ENCODE assay signal across 8 mouse cellular contexts in the genomic region with DNA sequence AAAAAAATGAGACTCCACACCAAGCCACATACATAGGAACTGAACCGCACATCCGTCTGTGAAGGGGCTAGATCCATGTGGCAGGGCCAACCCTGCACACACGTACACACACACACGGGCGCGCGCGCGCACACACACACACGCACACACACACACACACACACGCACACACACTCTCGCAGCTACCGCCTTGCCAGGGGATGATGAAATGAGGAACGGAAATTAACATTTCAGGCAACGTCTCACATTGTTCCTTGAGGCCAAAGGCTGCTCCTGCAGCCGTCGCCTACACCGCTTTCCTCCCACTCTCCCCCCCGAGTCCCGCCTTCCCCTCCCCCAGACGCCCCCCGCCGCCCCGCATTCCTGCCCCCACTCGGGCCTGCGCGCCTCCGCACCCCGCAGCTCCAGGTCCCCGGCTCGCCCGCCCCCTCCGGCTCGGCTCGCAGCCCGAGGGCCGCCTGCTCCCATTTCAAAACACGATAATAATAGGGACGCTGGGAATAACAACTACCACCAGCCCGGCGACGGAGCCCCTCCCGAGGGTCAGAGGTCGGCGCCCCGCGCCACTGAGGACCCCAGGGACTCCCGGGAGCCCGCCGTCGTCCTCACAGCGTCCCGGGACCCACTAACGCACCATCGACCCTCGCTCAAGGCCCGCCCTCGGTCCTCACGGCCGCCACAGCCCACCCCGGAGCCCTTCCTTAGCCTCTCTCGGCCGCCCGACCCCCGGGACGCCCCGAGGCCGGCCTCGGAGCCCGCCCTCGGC. TPM values are rescaled to one million over a fixed set of nuclear protein-coding genes. Genes with fewer than 3 reads are reported as not detected.
DNase-seq lines count a peak whose midpoint lies in the region; ATAC-seq lines count a peak whose summit lies in the region.

No protein-coding gene starts in this region.

- peak overlapping the region; percentile 100 for H3K9ac ChIP-seq in hindbrain, embryonic 15.5 days

- peak overlapping the region; percentile 68 for H3K4me2 ChIP-seq in hindbrain, embryonic 15.5 days

- peak overlapping the region; percentile 94 for H3K27ac ChIP-seq in hindbrain, embryonic 15.5 days (replicated peaks)

- H3K27me3 ChIP-seq in hindbrain, embryonic 15.5 days: no peaks in the 10 kb centered on the region

- peak overlapping the region; percentile 99 for H3K4me3 ChIP-seq in hindbrain, embryonic 15.5 days

- no peak for ATAC-seq in hindbrain, embryonic 15.5 days (ENCODE audit: low FRiP score, low read depth)
- peak; percentile 35 for ATAC-seq in megakaryocyte, adult 5-6 weeks (ENCODE audit: poor library complexity, severe bottlenecking)

- no peaks in the 10 kb centered on the region for H3K36me3 ChIP-seq in hindbrain, embryonic 15.5 days

- peak; percentile 83 for DNase-seq in NIH3T3 (ENCODE audit: low read depth)
- DNase-seq in cerebellum, postnatal 14 days: peak; percentile 59 to 76
- DNase-seq in gastrocnemius, adult 18-20 months (ENCODE audit: low spot score): peak; percentile 57
- DNase-seq in left cerebral cortex, adult 8-10 months (ENCODE audit: low spot score in 2 of 2): peak; percentile 45 to 62
- peak; percentile 51 for DNase-seq in right cerebral cortex, postnatal 14 days
- DNase-seq in urinary bladder, postnatal 4 days (ENCODE audit: low spot score in 2 of 2): peak; percentile 48 to 62

- H3K9me3 ChIP-seq in hindbrain, embryonic 15.5 days: no peaks in the 10 kb centered on the region

- WGBS in hindbrain, embryonic 15.5 days: under 1% methylated on average over 59 of the region's 71 CpGs

- peaks cover 41% of the 10 kb centered on the region for H3K4me1 ChIP-seq in hindbrain, embryonic 15.5 days (replicated peaks)

RNA-seq across cellular contexts. Expression of a gene that starts 0.9 kb away (rescaled TPM):
- total RNA-seq in gastrocnemius, adult 18-20 months (2021): 10 to 100 TPM; 61.1 to 68.9 TPM
- polyA plus RNA-seq in hindbrain, embryonic 15.5 days (2015; fragmentation: Nextera tagmentation; extraction: Ambion mirVana): 65.3 and 70.8 TPM in 2 replicates
- 100 to 1,000 TPM; 146 to 152 (median 151) TPM for total RNA-seq in left cerebral cortex, adult 8-10 months (2022)
- 86.2 and 87.9 TPM in 2 replicates for total RNA-seq in megakaryocyte, adult 5-6 weeks (2015)
- total RNA-seq in megakaryocyte, adult 5-6 weeks (2017): 90.5 and 102 TPM in 2 replicates

RNA-seq across cellular contexts. Expression of a gene that starts 21.6 kb away (rescaled TPM):
- total RNA-seq in gastrocnemius, adult 18-20 months (2021): 10 to 100 TPM; 73.9 to 77.4 TPM
- polyA plus RNA-seq in hindbrain, embryonic 15.5 days (2015; fragmentation: Nextera tagmentation; extraction: Ambion mirVana): 43.3 and 49.1 TPM in 2 replicates
- total RNA-seq in left cerebral cortex, adult 8-10 months (2022): 10 to 100 TPM; 54.2 to 66.2 (median 63.3) TPM
- total RNA-seq in megakaryocyte, adult 5-6 weeks (2015): 39.2 and 40.0 TPM in 2 replicates
- total RNA-seq in megakaryocyte, adult 5-6 weeks (2017): 34.3 and 56.2 TPM in 2 replicates
